Mouse (Mus musculus): ENCODE measurements around the gene Lipt1.

GRCm38 (mm10) chr1:37872131-37873067 is 861 bp downstream of the Lipt1 start:
- TF ChIP-seq CTCF (IDR thresholded peaks at IDR 0.05; ENCODE audit: extremely low read depth, insufficient read depth, low read length) (no peak), POLR2A (IDR thresholded peaks at IDR 0.05; ENCODE audit: extremely low read depth, insufficient read depth, low read length) (no peak)

All from cortical plate, adult 2 months (tissue).